Mouse (Mus musculus) testis, adult 2 months (tissue): ENCODE measurements around the gene Trpd52l3.

Experiments
- CTCF ChIP-seq: fragments of 200-500 bp; IDR thresholded peaks from 2 replicates; pipeline ENCODE4 v1.5.1; 2012; ENCODE audit warnings: low read depth, mild to moderate bottlenecking, inconsistent platforms, low read length, moderate library complexity; ENCODE audit not compliant: control insufficient read depth, insufficient read depth, insufficient replicate concordance
- POLR2A ChIP-seq: fragments of 200-500 bp; IDR thresholded peaks from 2 replicates; pipeline ENCODE4 v1.6.1; 2012; ENCODE audit warnings: low read depth, mild to moderate bottlenecking, inconsistent platforms, low read length, moderate library complexity; ENCODE audit not compliant: control insufficient read depth

DNA sequence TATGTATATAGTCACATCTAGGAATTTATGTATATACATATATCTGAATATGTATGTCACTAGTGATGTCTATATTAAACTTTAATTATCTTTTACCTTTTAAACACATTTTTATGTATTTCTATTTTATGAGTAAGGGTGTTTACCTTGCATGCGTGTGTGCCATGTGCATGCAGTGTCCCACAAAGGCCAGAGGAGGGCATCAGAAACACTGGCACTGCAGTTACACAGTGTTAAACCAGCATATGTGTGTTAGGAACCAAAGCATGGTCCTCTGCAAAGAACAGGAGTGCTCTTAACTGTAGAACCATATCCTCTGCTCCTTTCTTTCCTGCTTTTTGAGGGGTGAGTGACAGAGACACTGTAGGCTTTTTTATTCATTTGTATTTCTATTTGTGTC lies 41.0 kb downstream of the Trpd52l3 start:
- TF ChIP-seq POLR2A (no peak), CTCF (no peak; the same call in 1 of the 2 replicates)
